In the genomic region with DNA sequence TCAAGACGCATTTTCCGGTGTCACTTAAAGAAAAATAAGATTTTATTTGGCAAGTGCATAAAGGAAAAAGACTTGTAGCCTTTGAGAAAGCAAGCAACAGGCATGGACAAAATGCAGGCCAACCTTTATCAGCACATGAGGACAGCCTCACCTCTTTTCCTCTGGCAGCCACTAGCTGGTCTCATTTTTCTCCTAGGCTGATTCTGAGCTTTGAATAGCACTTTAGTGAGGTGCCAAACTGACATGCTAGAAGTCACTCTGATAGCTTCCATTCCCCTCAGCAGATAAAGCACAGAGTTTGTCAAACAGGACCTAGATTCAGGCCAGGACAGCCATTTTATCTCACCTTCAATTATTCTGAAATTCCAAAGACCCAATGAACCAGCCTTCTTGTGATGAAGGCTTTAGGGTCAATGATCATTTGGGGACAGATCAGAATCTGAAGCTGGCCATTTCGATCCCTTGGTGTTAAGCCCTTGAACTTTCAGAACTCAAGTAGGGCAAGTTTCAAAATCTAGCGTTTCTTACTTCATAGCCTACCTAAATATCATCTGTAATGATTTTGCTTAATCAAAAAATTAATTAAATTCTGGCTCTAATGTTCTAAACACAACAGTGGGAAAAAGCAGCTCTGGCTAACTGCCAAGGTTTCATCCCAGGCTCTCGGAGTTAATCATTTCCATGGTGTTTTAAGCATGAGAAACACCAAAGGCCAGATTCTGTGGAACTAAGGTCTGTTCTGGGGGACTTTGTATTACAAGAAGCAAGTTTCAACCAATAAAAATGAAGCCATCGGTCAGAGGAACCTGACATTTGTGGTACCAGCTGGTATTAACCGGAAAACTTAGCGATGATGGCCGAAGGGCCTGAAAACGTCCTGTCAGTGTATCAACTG, we compare ENCODE assay signal across 10 mouse cellular contexts. TPM values are rescaled to one million over a fixed set of nuclear protein-coding genes. Genes with fewer than 3 reads are reported as not detected.
A peak's percentile ranks its signal among the peaks of the same experiment; 100 is the strongest.
DNase-seq lines count a peak whose midpoint lies in the region; ATAC-seq lines count a peak whose summit lies in the region.
"Had no signal": no experiment of that assay in that cellular context is flagged by ENCODE, and none has a peak within 500 bp of the region (broad histone marks: within the 10 kb centered on the region; RNA-seq: fewer than 3 reads in every experiment).

No protein-coding gene starts in this region.

- DNase-seq in liver, embryonic 11.5 days (ENCODE audit: low spot score): no peak
- peak; percentile 55 for DNase-seq in yolk sac, embryonic 10.5 days (ENCODE audit: low spot score)
- no peak for DNase-seq in forebrain, embryonic 10.5 days (ENCODE audit: extremely low spot score, low spot score)
- DNase-seq in urinary bladder, postnatal 4 days (ENCODE audit: low spot score in 2 of 2): no peak

- H3K4me3 ChIP-seq in liver, embryonic 11.5 days (ENCODE audit: low read depth, low read length): no peak overlapping the region
- H3K4me3 ChIP-seq in liver, embryonic 12.5 days: no peak overlapping the region
- H3K4me3 ChIP-seq in heart, embryonic 14.5 days (ENCODE audit: control insufficient read depth in 1 of 2, insufficient read depth in 1 of 2, low read depth in 1 of 2, low read length in 2 of 2): no peak overlapping the region
- no peak overlapping the region for H3K4me3 ChIP-seq in kidney, embryonic 15.5 days (replicated peaks)
- H3K4me3 ChIP-seq in forebrain, embryonic 10.5 days: no peak overlapping the region
- H3K4me3 ChIP-seq: embryonic facial prominence, embryonic 15.5 days; hindbrain, embryonic 12.5 days; limb, embryonic 13.5 days had no signal

- no peaks in the 10 kb centered on the region for H3K9me3 ChIP-seq in liver, embryonic 11.5 days (ENCODE audit: control insufficient read depth, low read length)
- no peaks in the 10 kb centered on the region for H3K9me3 ChIP-seq in liver, embryonic 12.5 days (replicated peaks)
- H3K9me3 ChIP-seq in heart, embryonic 14.5 days (ENCODE audit: control insufficient read depth, low read length): no peaks in the 10 kb centered on the region
- H3K9me3 ChIP-seq in kidney, embryonic 15.5 days (replicated peaks): no peaks in the 10 kb centered on the region
- no peaks in the 10 kb centered on the region for H3K9me3 ChIP-seq in forebrain, embryonic 10.5 days
- H3K9me3 ChIP-seq: embryonic facial prominence, embryonic 15.5 days; hindbrain, embryonic 12.5 days; limb, embryonic 13.5 days had no signal

- WGBS in liver, embryonic 11.5 days: 87% methylated on average over 10 of the region's 10 CpGs
- WGBS in liver, embryonic 12.5 days (ENCODE audit: insufficient replicate concordance): 74% methylated on average over 10 of the region's 10 CpGs
- 66% methylated on average over 10 of the region's 10 CpGs for WGBS in heart, embryonic 14.5 days
- WGBS in kidney, embryonic 15.5 days: 75% methylated on average over 10 of the region's 10 CpGs
- 91% methylated on average over 10 of the region's 10 CpGs for WGBS in forebrain, embryonic 10.5 days

- no peaks in the 10 kb centered on the region for H3K36me3 ChIP-seq in liver, embryonic 11.5 days (ENCODE audit: control insufficient read depth, insufficient read depth, low read length)
- H3K36me3 ChIP-seq in liver, embryonic 12.5 days: no peaks in the 10 kb centered on the region
- no peaks in the 10 kb centered on the region for H3K36me3 ChIP-seq in heart, embryonic 14.5 days (ENCODE audit: control insufficient read depth, insufficient read depth, low read length)
- no peaks in the 10 kb centered on the region; the same call in 1 of the 2 replicates for H3K36me3 ChIP-seq in kidney, embryonic 15.5 days
- H3K36me3 ChIP-seq in forebrain, embryonic 10.5 days (replicated peaks): no peaks in the 10 kb centered on the region
- H3K36me3 ChIP-seq: embryonic facial prominence, embryonic 15.5 days; limb, embryonic 13.5 days had no signal

- no peak overlapping the region for H3K4me2 ChIP-seq in liver, embryonic 11.5 days
- H3K4me2 ChIP-seq in liver, embryonic 12.5 days: no peak overlapping the region
- no peak overlapping the region for H3K4me2 ChIP-seq in heart, embryonic 14.5 days (ENCODE audit: low read length)
- no peak overlapping the region for H3K4me2 ChIP-seq in kidney, embryonic 15.5 days
- H3K4me2 ChIP-seq: embryonic facial prominence, embryonic 15.5 days; hindbrain, embryonic 12.5 days; limb, embryonic 13.5 days had no signal

- no peaks in the 10 kb centered on the region for H3K27me3 ChIP-seq in liver, embryonic 11.5 days (replicated peaks; ENCODE audit: control insufficient read depth, insufficient read depth, low read length)
- no peaks in the 10 kb centered on the region for H3K27me3 ChIP-seq in liver, embryonic 12.5 days (replicated peaks)
- H3K27me3 ChIP-seq in heart, embryonic 14.5 days (ENCODE audit: control insufficient read depth, insufficient read depth, low read length): no peaks in the 10 kb centered on the region
- no peaks in the 10 kb centered on the region for H3K27me3 ChIP-seq in kidney, embryonic 15.5 days
- no peaks in the 10 kb centered on the region for H3K27me3 ChIP-seq in forebrain, embryonic 10.5 days (ENCODE audit: poor library complexity, severe bottlenecking)
- H3K27me3 ChIP-seq: embryonic facial prominence, embryonic 15.5 days; hindbrain, embryonic 12.5 days; limb, embryonic 13.5 days had no signal

- no peaks in the 10 kb centered on the region for H3K4me1 ChIP-seq in liver, embryonic 11.5 days (replicated peaks; ENCODE audit: control insufficient read depth, insufficient read depth, low read length)
- H3K4me1 ChIP-seq in liver, embryonic 12.5 days: peaks cover 9% of the 10 kb centered on the region; the same call in 1 of the 2 replicates
- H3K4me1 ChIP-seq in heart, embryonic 14.5 days (ENCODE audit: control insufficient read depth in 2 of 2, insufficient read depth in 2 of 2, low read length in 2 of 2): peaks cover 12 to 35% of the 10 kb centered on the region in 2 experiments
- peaks cover 15% of the 10 kb centered on the region; the same call in 1 of the 2 replicates for H3K4me1 ChIP-seq in kidney, embryonic 15.5 days
- H3K4me1 ChIP-seq in forebrain, embryonic 10.5 days: peaks cover 8% of the 10 kb centered on the region

- H3K9ac ChIP-seq in liver, embryonic 11.5 days (ENCODE audit: low read depth, low read length): no peak overlapping the region
- no peak overlapping the region for H3K9ac ChIP-seq in liver, embryonic 12.5 days
- no peak overlapping the region for H3K9ac ChIP-seq in heart, embryonic 14.5 days (ENCODE audit: low read length)
- no peak overlapping the region for H3K9ac ChIP-seq in kidney, embryonic 15.5 days
- H3K9ac ChIP-seq: embryonic facial prominence, embryonic 15.5 days; hindbrain, embryonic 12.5 days; limb, embryonic 13.5 days had no signal

- no peak overlapping the region for H3K27ac ChIP-seq in liver, embryonic 11.5 days (ENCODE audit: low read depth, low read length)
- H3K27ac ChIP-seq in liver, embryonic 12.5 days: no peak overlapping the region
- H3K27ac ChIP-seq in heart, embryonic 14.5 days (replicated peaks in 1 of 2; ENCODE audit: control insufficient read depth in 1 of 2, insufficient read depth in 1 of 2, low read depth in 2 of 2, low read length in 2 of 2): peak overlapping the region; percentile 52 to 70
- peak overlapping the region; percentile 87 for H3K27ac ChIP-seq in kidney, embryonic 15.5 days
- no peak overlapping the region for H3K27ac ChIP-seq in forebrain, embryonic 10.5 days
- H3K27ac ChIP-seq: embryonic facial prominence, embryonic 15.5 days; hindbrain, embryonic 12.5 days; limb, embryonic 13.5 days had no signal

- ATAC-seq in liver, embryonic 11.5 days (replicated peaks; ENCODE audit: low FRiP score): peak; percentile 35; the same call in 1 of the 2 replicates
- no peak for ATAC-seq in liver, embryonic 12.5 days
- peak; percentile 73; the same call in 1 of the 2 replicates for ATAC-seq in heart, embryonic 14.5 days (ENCODE audit: insufficient number of reproducible peaks, insufficient read depth, low FRiP score, low read depth)
- ATAC-seq in kidney, embryonic 15.5 days (replicated peaks; ENCODE audit: low FRiP score): peak; percentile 89

RNA-seq across cellular contexts. Expression of a gene that starts 37.3 kb away (rescaled TPM):
- 5.3 and 5.9 TPM in 2 replicates for polyA plus RNA-seq in liver, embryonic 11.5 days (2014; fragmentation: Nextera tagmentation; extraction: Ambion mirVana)
- polyA plus RNA-seq in liver, embryonic 12.5 days (2016; fragmentation: Nextera tagmentation; extraction: Ambion mirVana): 2.6 TPM in 2 replicates
- 4.1 and 5.1 TPM in 2 replicates for polyA plus RNA-seq in heart, embryonic 14.5 days (2014; fragmentation: Nextera tagmentation; extraction: Ambion mirVana)
- 7.3 and 9.2 TPM in 2 replicates for polyA plus RNA-seq in kidney, embryonic 15.5 days (2015; fragmentation: Nextera tagmentation; extraction: Ambion mirVana)
- 7.1 and 8.1 TPM in 2 replicates for polyA plus RNA-seq in forebrain, embryonic 10.5 days (2016; fragmentation: Nextera tagmentation; extraction: Ambion mirVana)

Comparison
In these comparisons a context has a peak if more than half of its experiments do, and no peak if none do; other contexts are left out.
1. H3K27ac ChIP-seq: peak in heart, embryonic 14.5 days (2 of 2) and kidney, embryonic 15.5 days (single experiment); none in liver, embryonic 11.5 days (single experiment), liver, embryonic 12.5 days (single experiment) and forebrain, embryonic 10.5 days (single experiment).